Mouse (Mus musculus) layer of hippocampus, adult 11-12 months (tissue): ENCODE measurements at regions not wholly inside any gene's neighbourhood (a gene's known extent, or its start where the extent isn't known, plus 50 kb on each side); places are given as distances from the start of the nearest gene placed in this dataset.
A peak's percentile ranks its signal among the peaks of the same experiment; 100 is the strongest.
"Not testable (repeated sequence)": the region's sequence is repeated elsewhere in the genome, so short reads cannot be mapped to it uniquely, and the experiment has no call there.

Experiments
- DNase-seq: peaks from one replicate; pipeline ENCODE4 v3.0.0; 2022; ENCODE audit warnings: low spot score

- not testable (repeated sequence) for DNase-seq
Measured at GRCm38 (mm10) chr1:184669173-184669572, 63.2 kb downstream of the Hlx start.

GRCm38 (mm10) chr1:184668428-184668827 is 64.0 kb downstream of the Hlx start:
- DNase-seq: no peak

- no peak for DNase-seq
Measured at GRCm38 (mm10) chr1:184668022-184668421, 64.4 kb downstream of the Hlx start.

- no peak for DNase-seq
Measured at GRCm38 (mm10) chr1:184665243-184665642, 67.2 kb downstream of the Hlx start.

GRCm38 (mm10) chr1:184664098-184664375 is 68.4 kb downstream of the Hlx start:
- DNase-seq: no peak

- DNase-seq: no peak
Measured at GRCm38 (mm10) chr1:184663300-184664097, 68.9 kb downstream of the Hlx start.

- no peak for DNase-seq
Measured at GRCm38 (mm10) chr1:184650541-184651105, 81.8 kb downstream of the Hlx start.

GRCm38 (mm10) chr1:184647920-184648540 is 84.4 kb downstream of the Hlx start:
- no peak for DNase-seq

- no peak for DNase-seq
Measured at GRCm38 (mm10) chr1:184644767-184645598, 87.4 kb downstream of the Hlx start.

GRCm38 (mm10) chr1:184630695-184631475 is 101.5 kb downstream of the Hlx start:
- no peak for DNase-seq

- no peak for DNase-seq
Measured at GRCm38 (mm10) chr1:184629194-184629593, 103.2 kb downstream of the Hlx start.

- no peak for DNase-seq
Measured at GRCm38 (mm10) chr1:184628566-184629168, 103.8 kb downstream of the Hlx start.

GRCm38 (mm10) chr1:184622462-184622861 is 110.0 kb downstream of the Hlx start:
- DNase-seq: no peak

- no peak for DNase-seq
Measured at GRCm38 (mm10) chr1:184621950-184622349, 110.5 kb downstream of the Hlx start.

- no peak for DNase-seq
Measured at GRCm38 (mm10) chr1:184617853-184618454, 114.5 kb downstream of the Hlx start.

GRCm38 (mm10) chr1:184615991-184616390 is 116.4 kb downstream of the Hlx start:
- no peak for DNase-seq

GRCm38 (mm10) chr1:184614699-184615415 is 117.6 kb downstream of the Hlx start:
- peak; percentile 24 for DNase-seq

- DNase-seq: no peak
Measured at GRCm38 (mm10) chr1:184612880-184613279, 119.5 kb downstream of the Hlx start.

- DNase-seq: no peak
Measured at GRCm38 (mm10) chr1:184608938-184609337, 123.5 kb downstream of the Hlx start.

- no peak for DNase-seq
Measured at GRCm38 (mm10) chr1:184608338-184608737, 124.1 kb downstream of the Hlx start.
